Mouse (Mus musculus) liver, embryonic 14.5 days (tissue): Measurements from ENCODE around the gene Rtn4ip1. TPM values are rescaled to one million over a fixed set of nuclear protein-coding genes. Genes with fewer than 3 reads are reported as not detected.
A peak's percentile ranks its signal among the peaks of the same experiment; 100 is the strongest.

Source experiments
- ATAC-seq: fragments of 200-750 bp; cut with Nextera tagmentation; 2 replicates; pipeline ENCODE4 v1.8.0; 2017; ENCODE audit warnings: moderate number of reproducible peaks, mild to moderate bottlenecking, moderate library complexity; ENCODE audit not compliant: insufficient read depth
- DNase-seq, 3 experiments: peaks; one replicate each; pipeline ENCODE4 v3.0.0-alpha.2; 2012 to 2013; ENCODE audit warnings: low read depth in 3 of 3, low spot score in 3 of 3
- H3K27ac ChIP-seq: fragments of 300-500 bp; sonication (generic); 2 replicates; pipeline ENCODE4 v1.5.1; 2014; ENCODE audit warnings: moderate library complexity, mild to moderate bottlenecking, control low read depth, inconsistent platforms
- H3K27me3 ChIP-seq: fragments of 300-500 bp; sonication (generic); 2 replicates; pipeline ENCODE4 v1.6.1; 2014; ENCODE audit warnings: mild to moderate bottlenecking, low read length, moderate library complexity; ENCODE audit not compliant: control insufficient read depth, insufficient read depth
- H3K36me3 ChIP-seq: fragments of 300-500 bp; sonication (generic); replicated peaks from 2 replicates; pipeline ENCODE4 v1.6.1; 2014; ENCODE audit warnings: low read depth; ENCODE audit not compliant: control insufficient read depth, insufficient read depth
- H3K4me1 ChIP-seq, 2 experiments: fragments of 200-500 bp in 1 of 2; fragments of 300-500 bp in 1 of 2; sonication (generic) in 1 of 2; replicated peaks; 2 replicates each; pipeline ENCODE4 v1.6.1; 2012 to 2014; ENCODE audit warnings: antibody characterized with exemption in 1 of 2, inconsistent platforms in 1 of 2, low read length in 1 of 2; ENCODE audit not compliant: control insufficient read depth in 2 of 2, insufficient read depth in 2 of 2
- H3K4me2 ChIP-seq: fragments of 300-500 bp; sonication (generic); 2 replicates; pipeline ENCODE4 v1.6.1; 2014; ENCODE audit warnings: low read depth, mild to moderate bottlenecking, control low read depth, moderate library complexity
- H3K4me3 ChIP-seq, 2 experiments: fragments of 200-500 bp in 1 of 2; fragments of 300-500 bp in 1 of 2; sonication (generic) in 1 of 2; 2 replicates each; pipeline ENCODE4 v1.5.1; 2012 to 2014; ENCODE audit warnings: low read depth in 2 of 2, low read length in 2 of 2, mild to moderate bottlenecking in 2 of 2, control low read depth in 1 of 2, inconsistent platforms in 1 of 2, moderate library complexity in 1 of 2; ENCODE audit not compliant: insufficient read depth in 1 of 2
- H3K9ac ChIP-seq: fragments of 300-500 bp; sonication (generic); replicated peaks from 2 replicates; pipeline ENCODE4 v1.6.1; 2014; ENCODE audit warnings: mild to moderate bottlenecking, control low read depth, moderate library complexity
- H3K9me3 ChIP-seq: fragments of 300-500 bp; sonication (generic); 2 replicates; pipeline ENCODE4 v1.6.1; 2016; ENCODE audit warnings: low read length, mixed read lengths; ENCODE audit not compliant: control insufficient read depth
- CTCF ChIP-seq: IDR thresholded peaks from 2 replicates; pipeline ENCODE4 v1.5.1; 2016; ENCODE audit warnings: antibody characterized with exemption, low read depth, control low read depth
- EP300 ChIP-seq: IDR thresholded peaks from 2 replicates; pipeline ENCODE4 v1.6.1; 2016; ENCODE audit warnings: antibody characterized with exemption, low read depth
- WGBS: fragments of 180-500 bp; shearing (Covaris S2); extraction: QIAGEN DNeasy Blood & Tissue Kit; methylation state at CpG from one replicate; pipeline ENCODE4 v1.1.7; 2014; ENCODE audit not compliant: insufficient replicate concordance; 5-methylcytosine and 5-hydroxymethylcytosine counted together
- polyA plus RNA-seq, 2 experiments: library from polyadenylated mRNA; depleted of rRNA in 1 of 2; stranded (reverse) in 1 of 2; unstranded in 1 of 2; fragments of >200 nt; fragmentation: Nextera tagmentation in 1 of 2; extraction: Ambion mirVana in 1 of 2; gene quantifications; 2 replicates each; pipeline versions ENCODE4 v1.2.1 to v1.2.3; 2012 to 2014

Rtn4ip1 gene
- polyA plus RNA-seq (2012; rRNA removed) (4.7 and 6.4 TPM in 2 replicates), polyA plus RNA-seq (2014; fragmentation: Nextera tagmentation; extraction: Ambion mirVana) (9.8 and 11.1 TPM in 2 replicates)

- Histone ChIP-seq H3K27me3 (no peaks in the 10 kb centered on the region), H3K4me3 (peak within 1 kb of the TSS; percentile 93 to 100), H3K9me3 (no peaks in the 10 kb centered on the region), H3K27ac (no peak within 1 kb of the TSS), H3K9ac (peak within 1 kb of the TSS; percentile 86), H3K4me1 (peaks cover 6 to 9% of the 10 kb centered on the region in 2 experiments), H3K36me3 (no peaks in the 10 kb centered on the region), H3K4me2 (peak within 1 kb of the TSS; percentile 91)
- ATAC-seq (peak; percentile 97), DNase-seq (peak; percentile 84 to 85 (median 84))
- TF ChIP-seq CTCF, result no peak
- TF ChIP-seq EP300, result no peak
- under 1% methylated on average over 40 of the region's 40 CpGs for WGBS
These were observed at the start of gene Rtn4ip1, which contains the start of gene Qrsl1 for GRCm38 (mm10) chr10:43901578-43902194. TSS of gene Rtn4ip1 (plus strand) at chr10:43901807. TSS of gene Qrsl1 (minus strand) at chr10:43901745.

- Histone ChIP-seq H3K4me1 (peaks cover 0 to 4% of the 10 kb centered on the region in 2 experiments; a peak in 1 of 4 replicates), H3K9ac (no peak overlapping the region), H3K4me3 (no peak overlapping the region), H3K36me3 (no peaks in the 10 kb centered on the region), H3K27me3 (no peaks in the 10 kb centered on the region), H3K27ac (no peak overlapping the region), H3K9me3 (no peaks in the 10 kb centered on the region), H3K4me2 (no peak overlapping the region)
- ATAC-seq, result no peak
- 44% methylated on average over 5 of the region's 5 CpGs for WGBS
- TF ChIP-seq CTCF, result no peak
- TF ChIP-seq EP300, result no peak
- no peak for DNase-seq
These were observed 49.7 kb upstream of the Rtn4ip1 start for GRCm38 (mm10) chr10:43851898-43852297.

DNA sequence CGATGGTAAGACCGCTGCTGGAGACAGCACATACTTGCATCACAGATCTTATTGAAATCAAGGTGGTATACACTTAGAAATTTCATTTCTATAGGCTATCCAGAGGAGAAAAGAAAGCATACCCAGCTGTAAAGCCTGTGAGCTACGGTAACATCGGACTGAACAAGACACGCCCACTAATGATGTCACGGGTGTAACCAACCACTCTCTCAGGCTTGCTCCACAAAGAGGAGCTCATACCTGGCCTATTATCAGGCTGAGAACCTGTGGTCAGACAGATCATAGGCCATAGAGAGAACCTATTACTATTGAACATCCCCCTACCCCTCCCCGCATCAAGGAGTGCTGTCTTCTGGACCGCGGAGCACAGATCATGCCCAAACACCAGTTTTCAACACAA, 45.7 kb upstream of the Rtn4ip1 start:
- H3K27me3 ChIP-seq, result no peaks in the 10 kb centered on the region
- H3K27ac ChIP-seq, result no peak overlapping the region
- no peaks in the 10 kb centered on the region for H3K9me3 ChIP-seq
- H3K4me1 ChIP-seq, result peaks cover 0 to 4% of the 10 kb centered on the region in 2 experiments; a peak in 1 of 4 replicates
- DNase-seq, result no peak
- WGBS, result 58% methylated on average over 9 of the region's 9 CpGs
- H3K36me3 ChIP-seq, result no peaks in the 10 kb centered on the region
- no peak for ATAC-seq
- TF ChIP-seq EP300 (no peak), CTCF (no peak)
- H3K4me3 ChIP-seq, result no peak overlapping the region
- no peak overlapping the region for H3K4me2 ChIP-seq
- no peak overlapping the region for H3K9ac ChIP-seq

DNA sequence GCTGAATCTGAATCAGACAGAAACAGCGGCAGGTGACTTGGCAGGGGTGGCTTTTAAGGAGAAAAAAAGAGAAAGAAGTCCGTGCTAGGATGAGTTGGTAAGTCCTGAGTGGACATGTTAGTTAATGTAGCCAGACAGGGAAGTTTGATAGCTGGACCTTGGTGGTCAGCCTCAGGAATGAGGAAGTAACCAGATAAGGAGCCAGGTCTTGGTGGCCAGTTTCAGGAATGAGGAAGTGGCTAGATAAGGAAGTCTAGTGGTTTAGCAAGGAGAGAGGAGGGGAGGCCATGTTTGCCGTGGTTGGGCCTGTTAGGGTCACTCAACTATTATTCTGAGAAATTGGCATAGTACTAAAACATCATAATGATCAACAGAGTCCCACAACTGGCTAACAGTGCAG, 45.3 kb upstream of the Rtn4ip1 start:
- 15% methylated on average over 3 of the region's 3 CpGs for WGBS
- TF ChIP-seq CTCF, result no peak
- no peak for TF ChIP-seq EP300
- Histone ChIP-seq H3K4me3 (no peak overlapping the region), H3K4me1 (peaks cover 0 to 4% of the 10 kb centered on the region in 2 experiments; a peak in 1 of 4 replicates), H3K36me3 (no peaks in the 10 kb centered on the region), H3K4me2 (no peak overlapping the region), H3K27me3 (no peaks in the 10 kb centered on the region), H3K27ac (no peak overlapping the region), H3K9me3 (no peaks in the 10 kb centered on the region), H3K9ac (no peak overlapping the region)
- DNase-seq, result no peak
- ATAC-seq, result no peak

GRCm38 (mm10) chr10:43870752-43871151, 30.9 kb upstream of the Rtn4ip1 start:
- no peak for TF ChIP-seq EP300
- TF ChIP-seq CTCF, result peak; percentile 97
- H3K27me3 ChIP-seq, result no peaks in the 10 kb centered on the region
- DNase-seq (peak; percentile 28 to 37 (median 30)), ATAC-seq (no peak)
- WGBS, result 57% methylated on average over 10 of the region's 10 CpGs
- no peaks in the 10 kb centered on the region for H3K9me3 ChIP-seq
- no peak overlapping the region for H3K4me2 ChIP-seq
- no peak overlapping the region for H3K4me3 ChIP-seq
- no peak overlapping the region for H3K27ac ChIP-seq
- H3K9ac ChIP-seq, result no peak overlapping the region
- H3K4me1 ChIP-seq, result no peaks in the 10 kb centered on the region
- no peaks in the 10 kb centered on the region for H3K36me3 ChIP-seq
